Mouse (Mus musculus) lung, embryonic 15.5 days (tissue): ENCODE data around the gene Polr2c. TPM values are rescaled to one million over a fixed set of nuclear protein-coding genes. Genes with fewer than 3 reads are reported as not detected.
A peak's percentile ranks its signal among the peaks of the same experiment; 100 is the strongest.

Source experiments
- ATAC-seq: fragments of 200-750 bp; cut with Nextera tagmentation; 2 replicates; pipeline ENCODE4 v1.8.0; 2017; ENCODE audit warnings: moderate number of reproducible peaks, borderline replicate concordance; ENCODE audit not compliant: low FRiP score, low TSS enrichment; ENCODE audit errors: extremely low read depth
- H3K27ac ChIP-seq: fragments of 300-500 bp; sonication (generic); 2 replicates; pipeline ENCODE4 v1.5.1; 2015; ENCODE audit warnings: moderate library complexity, mild to moderate bottlenecking, inconsistent platforms
- H3K27me3 ChIP-seq: fragments of 300-500 bp; sonication (generic); 2 replicates; pipeline ENCODE4 v1.6.1; 2015; ENCODE audit warnings: inconsistent platforms
- H3K36me3 ChIP-seq: fragments of 300-500 bp; sonication (generic); 2 replicates; pipeline ENCODE4 v1.6.1; 2015; ENCODE audit warnings: inconsistent platforms
- H3K4me1 ChIP-seq: fragments of 300-500 bp; sonication (generic); 2 replicates; pipeline ENCODE4 v1.6.1; 2015; ENCODE audit warnings: inconsistent platforms
- H3K4me2 ChIP-seq: fragments of 300-500 bp; sonication (generic); 2 replicates; pipeline ENCODE4 v1.6.1; 2015; ENCODE audit warnings: inconsistent platforms, mild to moderate bottlenecking, moderate library complexity
- H3K4me3 ChIP-seq: fragments of 300-500 bp; sonication (generic); 2 replicates; pipeline ENCODE4 v1.5.1; 2015; ENCODE audit warnings: mild to moderate bottlenecking, inconsistent platforms
- H3K9ac ChIP-seq: fragments of 300-500 bp; sonication (generic); 2 replicates; pipeline ENCODE4 v1.6.1; 2015; ENCODE audit warnings: inconsistent platforms
- H3K9me3 ChIP-seq: fragments of 300-500 bp; sonication (generic); 2 replicates; pipeline ENCODE4 v1.6.1; 2016; ENCODE audit warnings: inconsistent platforms
- WGBS: fragments of 180-500 bp; shearing (Covaris S2); methylation state at CpG from one replicate; pipeline ENCODE4 v1.1.7; 2015; 5-methylcytosine and 5-hydroxymethylcytosine counted together
- polyA plus RNA-seq: library from polyadenylated mRNA; unstranded; fragments of >200 nt; fragmentation: Nextera tagmentation; extraction: Ambion mirVana; gene quantifications from 2 replicates; pipeline ENCODE4 v1.2.1, GENCODE M21; 2015

Gene Polr2c
- polyA plus RNA-seq, 1 experiment from 2014 or later = 161 TPM

DNA sequence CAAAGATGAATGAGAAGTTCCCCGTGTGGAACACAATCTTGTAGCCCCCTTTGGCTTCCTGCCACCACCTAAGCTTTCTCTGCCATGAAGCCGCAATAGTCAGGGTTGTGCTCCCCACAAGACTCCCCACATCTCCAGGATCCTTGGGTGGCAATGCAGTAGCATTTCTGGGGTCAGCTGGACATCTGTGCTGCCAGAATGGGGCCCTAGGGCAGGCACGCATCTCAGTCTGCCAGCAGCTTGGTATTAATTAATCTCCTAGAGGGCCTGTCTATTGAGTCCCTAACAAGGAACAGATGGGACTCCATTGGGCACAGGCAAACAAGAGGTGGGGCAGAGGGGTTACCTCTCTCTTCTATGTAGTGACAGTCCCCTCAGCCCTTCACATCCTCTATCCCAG lies 14.9 kb downstream of the Polr2c start:
- Histone ChIP-seq H3K4me1 (peaks cover 74% of the 10 kb centered on the region), H3K27ac (peak overlapping the region; percentile 80), H3K36me3 (peaks cover 4% of the 10 kb centered on the region; the same call in 1 of the 2 replicates), H3K4me2 (peak overlapping the region; percentile 94), H3K27me3 (no peaks in the 10 kb centered on the region), H3K9ac (no peak overlapping the region), H3K4me3 (no peak overlapping the region), H3K9me3 (no peaks in the 10 kb centered on the region)
- no peak for ATAC-seq
- 43% methylated on average over 3 of the region's 3 CpGs for WGBS

DNA sequence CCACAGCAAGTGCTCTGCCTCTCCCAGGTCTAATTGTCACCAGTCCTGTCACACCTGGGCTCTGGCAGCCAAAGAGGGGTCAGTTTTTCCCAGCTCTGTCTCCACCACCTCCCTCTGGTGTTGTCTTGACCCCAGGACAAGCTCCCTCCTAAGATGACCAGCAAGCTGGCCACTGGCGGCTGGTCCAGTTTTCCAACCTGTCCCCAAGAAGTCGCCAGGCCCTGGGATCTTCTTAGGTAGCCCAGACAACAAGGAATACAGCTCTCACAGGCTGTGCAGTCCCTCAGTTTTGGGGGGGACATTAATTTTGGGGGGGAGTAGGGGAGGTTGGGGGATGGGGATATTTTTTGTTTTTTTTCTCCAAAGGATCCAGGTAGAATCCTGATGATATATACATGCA lies 15.3 kb downstream of the Polr2c start:
- 78% methylated on average over 2 of the region's 2 CpGs for WGBS
- Histone ChIP-seq H3K4me1 (peaks cover 74% of the 10 kb centered on the region), H3K4me3 (no peak overlapping the region), H3K27me3 (no peaks in the 10 kb centered on the region), H3K36me3 (no peaks in the 10 kb centered on the region), H3K27ac (no peak overlapping the region), H3K9me3 (no peaks in the 10 kb centered on the region), H3K9ac (no peak overlapping the region), H3K4me2 (peak overlapping the region; percentile 94)
- no peak for ATAC-seq

DNA sequence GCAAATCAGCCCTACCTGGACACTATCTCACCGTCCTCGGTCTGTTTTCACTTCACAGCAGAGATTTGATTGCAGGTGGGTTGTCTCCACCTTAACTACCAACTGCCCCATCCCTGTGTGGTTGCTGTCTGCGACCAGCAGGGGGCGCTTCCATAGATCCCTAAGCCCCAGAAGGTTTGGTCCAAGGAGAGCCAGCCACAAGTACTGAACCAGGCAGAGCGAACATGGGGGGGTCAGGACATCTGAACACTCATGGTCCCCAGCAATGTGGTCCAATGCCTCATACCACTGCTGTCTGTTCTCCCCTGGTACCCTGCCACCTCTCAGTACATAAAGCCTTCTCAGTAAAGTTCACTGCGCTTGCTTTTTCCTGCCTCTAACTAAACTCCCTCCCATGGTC lies 17.1 kb downstream of the Polr2c start:
- Histone ChIP-seq H3K4me2 (peak overlapping the region; percentile 91), H3K9me3 (no peaks in the 10 kb centered on the region), H3K9ac (0 out of 2 replicates have a peak overlapping the region, but pooled peaks have one; percentile 75), H3K4me1 (peaks cover 57% of the 10 kb centered on the region), H3K4me3 (peak overlapping the region; percentile 68), H3K36me3 (no peaks in the 10 kb centered on the region), H3K27me3 (no peaks in the 10 kb centered on the region), H3K27ac (no peak overlapping the region)
- 11% methylated on average over 6 of the region's 6 CpGs for WGBS
- ATAC-seq = no peak

DNA sequence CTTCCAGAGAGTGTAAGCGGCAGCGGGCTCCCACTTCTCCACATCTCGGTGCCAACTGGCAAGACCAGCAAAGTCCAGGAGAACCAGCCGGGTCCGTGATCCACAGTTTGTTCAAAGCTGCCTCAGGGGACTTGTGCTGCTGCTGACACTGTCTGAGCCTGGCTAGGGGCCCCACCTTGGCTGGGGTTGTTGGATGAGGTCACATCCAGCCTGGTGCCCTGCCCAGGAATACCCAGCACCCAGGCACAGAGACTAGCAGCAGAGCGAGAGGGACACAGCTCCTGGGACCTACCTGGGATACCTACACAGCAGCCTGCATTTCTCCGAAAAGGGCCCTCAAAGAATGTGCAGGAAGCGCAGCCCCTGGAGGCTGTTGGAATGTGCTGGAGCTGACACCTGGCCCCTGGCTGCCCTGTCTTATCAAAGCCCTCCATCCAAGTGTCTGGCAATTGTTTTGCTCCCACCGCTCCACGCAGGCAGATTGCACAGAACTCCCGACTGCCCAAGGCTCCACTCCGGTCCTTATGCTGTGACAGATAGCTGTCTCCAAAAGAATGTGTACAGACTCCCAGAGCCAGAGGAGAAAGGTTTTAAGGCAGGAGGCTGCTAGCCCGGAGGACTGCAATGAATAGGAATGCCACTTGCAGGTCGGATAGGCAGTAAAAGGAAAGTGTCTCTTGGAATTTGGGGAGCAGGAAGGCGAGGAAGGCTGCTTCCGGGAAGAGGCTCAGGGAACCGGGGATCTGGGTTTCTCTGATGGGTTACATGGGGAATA lies 18.0 kb downstream of the Polr2c start:
- no peaks in the 10 kb centered on the region for H3K9me3 ChIP-seq
- peak overlapping the region; percentile 91 for H3K4me2 ChIP-seq
- peak overlapping the region; percentile 80 for H3K27ac ChIP-seq
- peaks cover 48% of the 10 kb centered on the region for H3K4me1 ChIP-seq
- ATAC-seq = no peak
- H3K36me3 ChIP-seq = no peaks in the 10 kb centered on the region
- peak overlapping the region; percentile 68 for H3K4me3 ChIP-seq
- H3K27me3 ChIP-seq = no peaks in the 10 kb centered on the region
- WGBS = 14% methylated on average over 17 of the region's 17 CpGs
- peak overlapping the region; percentile 75 for H3K9ac ChIP-seq

DNA sequence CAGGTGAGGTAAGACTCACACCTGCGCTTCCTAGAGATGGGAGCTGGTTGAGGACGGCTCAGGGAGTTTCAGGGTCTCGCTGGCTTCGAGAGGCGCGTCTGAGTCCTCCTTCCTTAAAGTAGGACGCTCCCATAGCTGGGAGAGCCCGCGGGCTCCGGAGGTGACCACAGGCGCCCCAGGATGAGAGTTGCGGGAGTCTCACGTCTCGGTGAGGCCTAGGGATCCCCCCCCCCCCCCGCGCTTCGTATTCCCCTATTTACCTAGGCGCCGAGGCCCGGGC lies 18.6 kb downstream of the Polr2c start:
- Histone ChIP-seq H3K4me1 (peaks cover 43% of the 10 kb centered on the region), H3K9ac (peak overlapping the region; percentile 75), H3K4me2 (peak overlapping the region; percentile 91), H3K36me3 (no peaks in the 10 kb centered on the region), H3K27ac (peak overlapping the region; percentile 80), H3K27me3 (no peaks in the 10 kb centered on the region), H3K9me3 (no peaks in the 10 kb centered on the region), H3K4me3 (peak overlapping the region; percentile 68)
- ATAC-seq = 0 out of 2 replicates have a peak, but pooled peaks have one; percentile 4
- WGBS = 0% methylated on average over 17 of the region's 20 CpGs

DNA sequence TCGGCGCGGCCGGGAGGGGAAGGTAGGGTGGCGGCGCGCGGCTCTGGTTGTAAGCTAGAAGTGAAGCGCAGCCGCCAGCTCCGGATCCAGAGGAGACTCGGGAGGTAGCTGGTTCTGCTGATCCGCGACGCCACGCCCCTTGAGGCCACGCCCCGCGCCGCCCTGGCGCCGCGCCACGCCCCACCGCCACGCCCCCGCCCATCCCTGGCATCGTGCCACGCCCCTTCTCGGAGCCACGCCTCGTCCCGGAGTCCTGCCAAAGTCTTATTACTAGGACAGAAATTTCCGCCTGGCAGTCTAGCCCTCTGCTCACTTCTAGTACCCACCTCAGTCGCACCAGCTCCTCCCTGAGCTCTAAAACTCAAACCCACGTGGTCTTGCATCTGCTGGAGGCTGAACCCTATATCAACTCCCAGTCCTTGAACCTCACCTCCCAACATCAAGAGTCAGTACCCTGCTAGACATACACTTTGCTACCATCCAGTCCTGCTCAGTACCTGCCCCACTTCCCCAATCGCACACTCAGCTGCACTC lies 19.0 kb downstream of the Polr2c start, which contains the start of gene Dok4:
Gene Dok4, minus strand, starts transcription at position 134 of the 534 bp plus-strand sequence.
- Histone ChIP-seq H3K27me3 (no peaks in the 10 kb centered on the region), H3K4me1 (peaks cover 39% of the 10 kb centered on the region), H3K9me3 (no peaks in the 10 kb centered on the region), H3K27ac (peak within 1 kb of the TSS; percentile 80), H3K9ac (peak within 1 kb of the TSS; percentile 75), H3K4me3 (peak within 1 kb of the TSS; percentile 68), H3K36me3 (no peaks in the 10 kb centered on the region), H3K4me2 (peak within 1 kb of the TSS; percentile 91)
- ATAC-seq = peak; percentile 84
- WGBS = under 1% methylated on average over 26 of the region's 37 CpGs

DNA sequence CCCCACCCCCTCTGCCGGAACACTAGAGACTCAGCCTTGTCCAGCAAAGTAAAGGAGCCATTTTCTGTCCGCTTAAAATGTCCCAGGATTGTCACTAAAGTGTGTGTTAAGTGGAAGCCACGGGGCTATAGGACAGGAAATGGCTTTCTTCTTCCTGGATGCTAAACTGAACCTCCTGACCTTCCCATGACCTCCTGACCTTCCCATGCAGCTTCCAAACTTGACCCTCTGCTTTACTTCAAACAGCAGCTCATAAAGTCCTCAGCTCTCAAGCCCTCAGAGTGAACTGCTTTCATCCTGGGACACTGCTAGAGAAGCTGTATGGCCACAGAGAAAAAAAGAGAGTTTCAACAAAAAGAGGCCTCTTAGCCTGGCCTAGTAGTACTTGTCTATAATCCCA lies 19.6 kb downstream of the Polr2c start:
- Histone ChIP-seq H3K27me3 (no peaks in the 10 kb centered on the region), H3K4me3 (no peak overlapping the region), H3K27ac (peak overlapping the region; percentile 74), H3K9me3 (no peaks in the 10 kb centered on the region), H3K4me1 (peaks cover 33% of the 10 kb centered on the region), H3K4me2 (peak overlapping the region; percentile 91), H3K9ac (no peak overlapping the region), H3K36me3 (no peaks in the 10 kb centered on the region)
- WGBS = 28% methylated on average over 3 of the region's 3 CpGs
- ATAC-seq = no peak

DNA sequence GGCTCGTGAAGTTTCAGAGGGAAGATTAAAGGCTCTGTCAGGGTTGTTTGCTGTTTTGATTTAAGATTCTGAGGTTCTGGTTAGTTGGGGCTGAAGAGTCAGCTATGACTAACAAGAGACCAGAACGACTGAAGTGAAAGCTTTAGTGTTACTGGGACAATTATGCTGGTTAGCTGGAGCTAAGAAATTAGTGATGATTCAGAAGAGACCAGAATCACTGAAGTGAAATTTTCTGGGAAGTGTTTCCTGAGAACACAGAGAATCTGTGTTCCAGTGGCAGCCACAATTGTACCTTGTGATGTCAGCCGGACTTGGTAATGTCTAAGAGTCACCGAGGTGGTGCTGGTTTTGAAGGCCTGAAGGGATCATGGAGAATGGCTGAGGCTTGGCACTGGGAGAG lies 23.5 kb downstream of the Polr2c start:
- Histone ChIP-seq H3K36me3 (no peaks in the 10 kb centered on the region), H3K27me3 (no peaks in the 10 kb centered on the region), H3K27ac (no peak overlapping the region), H3K4me2 (no peak overlapping the region), H3K4me3 (no peak overlapping the region), H3K4me1 (peaks cover 8% of the 10 kb centered on the region), H3K9me3 (no peaks in the 10 kb centered on the region), H3K9ac (no peak overlapping the region)
- WGBS = 66% methylated on average over 4 of the region's 4 CpGs
- ATAC-seq = no peak

DNA sequence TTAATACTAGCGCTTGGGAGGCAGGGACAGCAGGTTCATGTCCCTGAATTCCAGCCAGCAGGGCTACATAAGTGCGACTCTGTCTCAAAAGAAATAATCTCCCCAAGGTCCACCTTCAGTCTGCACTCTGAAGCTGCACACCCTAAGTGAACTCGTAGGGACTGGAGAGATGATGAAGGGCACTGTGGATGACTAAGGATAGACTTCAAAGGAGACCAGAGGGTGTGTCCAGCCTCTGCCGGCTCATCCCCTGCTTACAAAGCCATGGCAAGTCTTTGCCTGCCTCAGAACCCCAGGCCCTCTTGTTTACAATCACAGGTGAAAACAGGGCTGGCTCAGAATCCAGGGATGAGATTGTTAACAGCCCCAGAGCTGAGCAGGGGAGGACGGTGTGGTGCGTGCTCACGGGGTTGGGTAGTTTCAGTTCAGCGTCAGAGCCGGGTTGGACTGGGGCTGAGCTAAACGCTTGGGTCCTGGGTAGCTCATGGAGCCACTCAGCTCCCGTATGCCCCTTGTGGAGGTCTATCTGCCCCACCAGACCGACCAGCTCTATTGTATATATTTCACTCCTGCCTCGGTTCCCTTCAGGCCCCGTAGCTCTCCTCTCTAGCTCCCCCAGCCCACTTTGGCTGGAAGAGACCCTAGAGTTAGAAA lies 31.3 kb downstream of the Polr2c start:
- no peak overlapping the region for H3K27ac ChIP-seq
- WGBS = 35% methylated on average over 14 of the region's 14 CpGs
- H3K27me3 ChIP-seq = no peaks in the 10 kb centered on the region
- no peaks in the 10 kb centered on the region for H3K36me3 ChIP-seq
- H3K4me2 ChIP-seq = peak overlapping the region; percentile 31; the same call in 1 of the 2 replicates
- H3K4me3 ChIP-seq = no peak overlapping the region
- no peak for ATAC-seq
- no peaks in the 10 kb centered on the region for H3K9me3 ChIP-seq
- no peaks in the 10 kb centered on the region for H3K4me1 ChIP-seq
- H3K9ac ChIP-seq = no peak overlapping the region

DNA sequence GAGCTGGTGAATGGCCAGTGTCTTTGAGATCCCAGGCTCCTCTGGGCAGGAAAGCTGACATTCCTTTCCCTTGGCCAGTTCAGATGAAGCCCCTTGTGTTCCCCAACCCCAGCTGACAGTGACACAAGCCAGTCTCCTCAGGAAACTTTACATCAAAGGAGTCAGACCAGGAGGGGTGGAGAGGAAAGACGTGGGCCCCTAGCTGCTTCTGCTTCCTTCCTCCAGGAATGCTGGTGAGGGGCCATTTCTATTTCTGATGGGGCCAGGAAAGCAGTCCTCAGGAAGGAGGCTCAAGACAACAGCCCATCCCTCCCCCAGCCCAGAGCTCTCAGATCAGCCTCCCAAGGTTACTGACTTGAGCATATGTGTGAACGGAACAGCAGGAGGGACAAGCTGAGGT lies 35.7 kb downstream of the Polr2c start:
- no peaks in the 10 kb centered on the region for H3K4me1 ChIP-seq
- H3K27ac ChIP-seq = peak overlapping the region; percentile 70
- H3K4me2 ChIP-seq = no peak overlapping the region
- no peaks in the 10 kb centered on the region for H3K36me3 ChIP-seq
- no peak overlapping the region for H3K9ac ChIP-seq
- 20% methylated on average over 2 of the region's 2 CpGs for WGBS
- H3K9me3 ChIP-seq = no peaks in the 10 kb centered on the region
- no peak overlapping the region for H3K4me3 ChIP-seq
- peak; percentile 46 for ATAC-seq
- no peaks in the 10 kb centered on the region for H3K27me3 ChIP-seq

DNA sequence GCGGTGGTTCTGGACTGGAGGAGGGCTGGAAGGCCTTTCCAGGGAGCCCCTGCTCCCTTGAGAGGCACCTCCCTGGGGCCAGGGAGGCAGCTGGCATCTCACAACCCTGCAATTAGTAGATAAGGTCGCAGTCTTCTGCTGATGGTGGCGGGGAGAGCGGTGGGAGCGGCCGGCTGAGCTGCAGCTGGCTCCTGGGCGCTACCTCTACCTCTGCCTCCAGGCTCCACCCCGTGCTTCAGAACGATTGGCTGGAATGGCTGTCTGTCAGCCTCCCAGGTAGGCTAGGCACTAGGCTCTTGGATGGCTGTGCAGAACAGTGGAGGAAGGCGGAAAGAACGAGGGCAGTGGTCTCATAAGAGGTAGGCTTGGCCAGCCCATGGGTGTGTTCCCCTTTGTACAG lies 42.0 kb downstream of the Polr2c start:
- H3K27ac ChIP-seq = no peak overlapping the region
- peaks cover 14% of the 10 kb centered on the region for H3K36me3 ChIP-seq
- no peak overlapping the region for H3K9ac ChIP-seq
- H3K4me3 ChIP-seq = peak overlapping the region; percentile 20; the same call in 1 of the 2 replicates
- peaks cover 28% of the 10 kb centered on the region for H3K4me1 ChIP-seq
- H3K27me3 ChIP-seq = no peaks in the 10 kb centered on the region
- 13% methylated on average over 11 of the region's 11 CpGs for WGBS
- no peaks in the 10 kb centered on the region for H3K9me3 ChIP-seq
- ATAC-seq = peak; percentile 72; the same call in 1 of the 2 replicates
- H3K4me2 ChIP-seq = peak overlapping the region; percentile 50

DNA sequence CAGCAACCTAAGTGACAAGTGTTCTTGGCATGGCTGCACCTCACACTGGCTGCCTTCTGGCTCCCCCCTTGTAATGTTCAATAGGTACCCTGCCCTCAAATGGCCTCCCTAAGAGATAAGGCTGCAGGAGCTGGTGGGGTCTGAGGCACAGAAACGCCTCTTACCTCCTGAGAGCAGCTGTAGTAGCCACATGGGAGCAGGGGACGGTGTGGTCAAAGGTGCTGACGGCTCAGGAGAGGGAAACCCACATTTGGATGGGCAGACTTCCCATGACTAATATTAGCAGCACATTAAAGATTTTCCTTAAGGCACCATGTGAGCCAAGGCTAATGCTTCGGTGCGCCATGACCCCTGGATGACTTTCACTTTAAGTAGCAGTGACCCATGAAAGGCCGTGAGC lies 43.4 kb downstream of the Polr2c start:
- Histone ChIP-seq H3K9me3 (no peaks in the 10 kb centered on the region), H3K4me2 (no peak overlapping the region), H3K36me3 (peaks cover 16% of the 10 kb centered on the region), H3K27ac (peak overlapping the region; percentile 74), H3K9ac (no peak overlapping the region), H3K27me3 (no peaks in the 10 kb centered on the region), H3K4me1 (peaks cover 41% of the 10 kb centered on the region), H3K4me3 (no peak overlapping the region)
- 11% methylated on average over 6 of the region's 6 CpGs for WGBS
- no peak for ATAC-seq
